ENCODE assay signal across 8 mouse cellular contexts in the genomic region with DNA sequence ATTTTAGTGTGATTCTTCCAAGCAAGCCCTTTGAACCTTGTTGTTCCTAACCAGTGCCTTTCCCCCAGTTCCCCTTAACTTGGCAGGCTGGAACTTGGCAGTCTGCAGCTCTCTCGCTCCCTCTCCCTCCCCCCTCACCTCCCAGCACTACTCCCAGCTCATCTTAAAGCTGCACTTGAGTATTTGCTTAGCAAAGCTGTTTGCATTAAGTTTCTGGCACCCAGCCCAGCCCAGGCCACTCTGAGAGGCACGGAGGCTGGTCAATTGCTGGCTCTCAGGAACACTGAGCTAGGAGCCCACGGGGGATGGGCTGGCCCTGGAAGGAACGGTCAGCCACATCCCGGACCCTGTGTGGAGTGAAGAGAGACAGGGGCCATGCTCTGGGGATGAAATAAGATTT.
DNase-seq lines count a peak whose midpoint lies in the region; ATAC-seq and TF ChIP-seq lines count a peak whose summit lies in the region.

No protein-coding gene starts in this region.

- no peaks in the 10 kb centered on the region for H3K9me3 ChIP-seq in heart, embryonic 11.5 days (replicated peaks; ENCODE audit: control insufficient read depth, low read length)
- no peaks in the 10 kb centered on the region for H3K9me3 ChIP-seq in kidney, postnatal 0 days (replicated peaks; ENCODE audit: low read length)

- WGBS in heart, embryonic 11.5 days (ENCODE audit: insufficient replicate concordance) = 14% methylated on average over 5 of the region's 5 CpGs
- 14% methylated on average over 5 of the region's 5 CpGs for WGBS in kidney, postnatal 0 days

- H3K27me3 ChIP-seq in heart, embryonic 11.5 days (ENCODE audit: control insufficient read depth, insufficient read depth, low read length) = no peaks in the 10 kb centered on the region
- no peaks in the 10 kb centered on the region for H3K27me3 ChIP-seq in kidney, postnatal 0 days (ENCODE audit: insufficient read depth, low read length)

- H3K27ac ChIP-seq in heart, embryonic 11.5 days (ENCODE audit: low read depth, low read length) = peak overlapping the region; percentile 78
- H3K27ac ChIP-seq in kidney, postnatal 0 days = peak overlapping the region; percentile 74

- H3K4me1 ChIP-seq in heart, embryonic 11.5 days (ENCODE audit: control insufficient read depth, insufficient read depth, low read length) = peaks cover 48% of the 10 kb centered on the region
- H3K4me1 ChIP-seq in kidney, postnatal 0 days (replicated peaks; ENCODE audit: insufficient read depth, low read length) = peaks cover 15% of the 10 kb centered on the region; the same call in 1 of the 2 replicates

- H3K36me3 ChIP-seq in heart, embryonic 11.5 days (ENCODE audit: control insufficient read depth, insufficient read depth, low read length) = no peaks in the 10 kb centered on the region
- H3K36me3 ChIP-seq in kidney, postnatal 0 days (ENCODE audit: insufficient read depth, low read length) = no peaks in the 10 kb centered on the region

- no peak overlapping the region for H3K9ac ChIP-seq in heart, embryonic 11.5 days (ENCODE audit: low read depth, low read length)
- no peak overlapping the region for H3K9ac ChIP-seq in kidney, postnatal 0 days (ENCODE audit: low read depth, low read length)

- peak; percentile 50 for ATAC-seq in heart, embryonic 11.5 days (replicated peaks; ENCODE audit: insufficient number of reproducible peaks, low FRiP score, low TSS enrichment)
- peak; percentile 59 for ATAC-seq in kidney, postnatal 0 days (replicated peaks; ENCODE audit: low FRiP score, low read depth)

- peak overlapping the region; percentile 14; the same call in 1 of the 2 replicates for H3K4me2 ChIP-seq in heart, embryonic 11.5 days
- H3K4me2 ChIP-seq in kidney, postnatal 0 days (ENCODE audit: low read length) = no peak overlapping the region

- H3K4me3 ChIP-seq in heart, embryonic 11.5 days (ENCODE audit: low read depth, low read length) = no peak overlapping the region
- no peak overlapping the region for H3K4me3 ChIP-seq in kidney, postnatal 0 days (replicated peaks; ENCODE audit: low read depth, low read length)

- peak; percentile 65 to 79 for DNase-seq in heart, adult 18-20 months
- DNase-seq in heart, postnatal 25 days (ENCODE audit: low spot score) = no peak
- DNase-seq in cerebellum, postnatal 14 days = peak; percentile 75 to 77
- DNase-seq in kidney, postnatal 0 days (ENCODE audit: low spot score) = peak; percentile 80
- peak; percentile 88 for DNase-seq in lung, postnatal 10 days
- DNase-seq in testis, postnatal 14 days (ENCODE audit: low spot score) = peak; percentile 52
- DNase-seq in layer of hippocampus, postnatal 14 days (ENCODE audit: low spot score in 2 of 2) = no peak

- no peak for TF ChIP-seq CTCF in kidney, postnatal 0 days (IDR thresholded peaks at IDR 0.05; ENCODE audit: low read depth)

- intact Hi-C loops in heart, postnatal 25 days (cut with DNase I) = no loop called here

Comparison
In these comparisons a context has a peak if more than half of its experiments do, and no peak if none do; other contexts are left out.
1. DNase-seq: peak in heart, adult 18-20 months (2 of 2), cerebellum, postnatal 14 days (2 of 2), kidney, postnatal 0 days (single experiment), lung, postnatal 10 days (single experiment) and testis, postnatal 14 days (single experiment); none in heart, postnatal 25 days (single experiment) and layer of hippocampus, postnatal 14 days (0 of 2).